Mouse (Mus musculus) adrenal gland, postnatal 36 days (tissue): Measurements from ENCODE around the gene Rftn1. TPM values are rescaled to one million over a fixed set of nuclear protein-coding genes. Genes with fewer than 3 reads are reported as not detected.

ENCODE experiments used
- DNase-seq, 2 experiments: peaks; one replicate each; pipeline ENCODE4 v3.0.0; 2021; ENCODE audit warnings: mixed read lengths in 1 of 2
- total RNA-seq, 2 experiments: library from RNA; stranded (reverse); gene quantifications; 2 replicates each; pipeline ENCODE4 v1.2.3; 2021

Rftn1 gene
- total RNA-seq, 2 experiments from 2014 or later, result 7.3 to 9.9 TPM

- DNase-seq, result no peak
These were observed 126.4 kb downstream of the Rftn1 start for GRCm38 (mm10) chr17:50063832-50064627.

GRCm38 (mm10) chr17:50062649-50063048 lies 127.8 kb downstream of the Rftn1 start:
- DNase-seq, result no peak

GRCm38 (mm10) chr17:50061446-50061845 lies 129.0 kb downstream of the Rftn1 start:
- no peak for DNase-seq

GRCm38 (mm10) chr17:50060220-50060619 lies 130.3 kb downstream of the Rftn1 start:
- DNase-seq, result no peak

GRCm38 (mm10) chr17:50059417-50059816 lies 131.1 kb downstream of the Rftn1 start:
- no peak for DNase-seq

- no peak for DNase-seq
These were observed 135.2 kb downstream of the Rftn1 start for GRCm38 (mm10) chr17:50055154-50055756.

- no peak for DNase-seq
These were observed 135.9 kb downstream of the Rftn1 start for GRCm38 (mm10) chr17:50054586-50054985.

GRCm38 (mm10) chr17:50053961-50054360 lies 136.5 kb downstream of the Rftn1 start:
- no peak for DNase-seq

GRCm38 (mm10) chr17:50052741-50053468 lies 137.6 kb downstream of the Rftn1 start:
- DNase-seq, result no peak

GRCm38 (mm10) chr17:50050456-50050855 lies 140.0 kb downstream of the Rftn1 start:
- DNase-seq, result no peak

GRCm38 (mm10) chr17:50048209-50048608 lies 142.3 kb downstream of the Rftn1 start:
- DNase-seq, result no peak

- DNase-seq, result no peak
These were observed 143.3 kb downstream of the Rftn1 start for GRCm38 (mm10) chr17:50047182-50047581.

GRCm38 (mm10) chr17:50040727-50041410 lies 149.6 kb downstream of the Rftn1 start:
- DNase-seq, result no peak

GRCm38 (mm10) chr17:50037882-50038665 lies 152.4 kb downstream of the Rftn1 start:
- no peak for DNase-seq

- peak; percentile 47 to 60 for DNase-seq
These were observed 153.1 kb downstream of the Rftn1 start for GRCm38 (mm10) chr17:50037416-50037815.

GRCm38 (mm10) chr17:50036751-50037385 lies 153.6 kb downstream of the Rftn1 start:
- no peak for DNase-seq

GRCm38 (mm10) chr17:50033698-50034097 lies 156.8 kb downstream of the Rftn1 start:
- no peak for DNase-seq

- no peak for DNase-seq
These were observed 158.7 kb downstream of the Rftn1 start for GRCm38 (mm10) chr17:50031548-50032491.

GRCm38 (mm10) chr17:50025651-50026050 lies 164.8 kb downstream of the Rftn1 start:
- DNase-seq, result no peak

GRCm38 (mm10) chr17:50025173-50025626 lies 165.3 kb downstream of the Rftn1 start:
- DNase-seq, result peak in 1 of 2 experiments; percentile 29
